Mouse (Mus musculus) myocyte (in vitro differentiated cells): ENCODE results near the gene Lamtor2.
A peak's percentile ranks its signal among the peaks of the same experiment; 100 is the strongest.

Experiments used
- E2F4 ChIP-seq: IDR thresholded peaks from one replicate; pipeline ENCODE4 v1.6.1; 2011; ENCODE audit warnings: mild to moderate bottlenecking, control low read depth, moderate library complexity; ENCODE audit not compliant: insufficient read depth
- MAX ChIP-seq: IDR thresholded peaks from one replicate; pipeline ENCODE4 v1.6.1; 2011; ENCODE audit warnings: low read depth, mild to moderate bottlenecking, control low read depth
- POLR2A ChIP-seq: IDR thresholded peaks from one replicate; pipeline ENCODE4 v1.6.1; 2011; ENCODE audit warnings: low read depth, mild to moderate bottlenecking, control low read depth, moderate library complexity; ENCODE audit not compliant: insufficient read length
- POLR2AphosphoS2 ChIP-seq: IDR thresholded peaks from one replicate; pipeline ENCODE4 v1.6.1; 2011; ENCODE audit warnings: low read depth, control low read depth; ENCODE audit not compliant: insufficient read length

DNA sequence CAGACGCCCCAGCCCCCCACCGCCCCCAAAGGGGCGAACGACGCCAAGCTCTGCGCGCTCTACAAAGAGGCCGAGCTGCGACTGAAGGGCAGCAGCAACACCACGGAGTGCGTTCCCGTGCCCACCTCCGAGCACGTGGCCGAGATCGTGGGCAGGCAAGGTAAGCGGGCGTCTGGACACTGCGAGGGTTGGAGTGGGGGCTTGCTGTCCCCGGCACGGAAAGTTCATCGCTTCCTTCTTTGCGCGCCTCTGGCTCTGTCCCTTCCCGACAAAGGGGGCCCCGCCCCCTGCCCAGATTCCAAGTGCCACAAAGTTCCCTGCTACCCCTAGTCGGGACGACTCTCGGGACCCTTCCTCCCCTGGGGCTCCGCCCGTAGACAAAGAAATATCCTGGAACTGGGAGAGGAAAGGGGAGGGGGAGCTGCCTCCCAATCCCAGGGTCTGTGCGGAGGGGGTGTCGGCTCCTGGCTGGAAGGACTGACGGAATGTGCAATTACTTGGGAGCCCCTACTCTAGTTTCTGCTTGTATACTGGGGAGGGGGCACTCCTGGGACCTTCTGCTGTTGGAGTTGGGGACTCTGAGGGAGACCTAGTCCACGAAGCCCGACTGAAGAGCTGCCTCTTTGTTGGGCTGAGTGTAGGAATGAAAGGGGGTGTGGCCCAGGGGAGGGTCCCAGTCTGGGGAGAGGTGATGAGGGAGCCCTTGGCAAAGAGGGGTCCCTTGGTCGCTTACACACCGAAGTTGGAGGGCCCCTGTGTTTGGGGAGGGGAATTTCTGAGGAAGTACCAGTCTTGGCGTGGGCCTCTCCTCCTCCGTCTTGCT lies 20.0 kb downstream of the Lamtor2 start:
- peak; percentile 52 for TF ChIP-seq POLR2A
- TF ChIP-seq MAX: no peak
- TF ChIP-seq POLR2AphosphoS2: peak; percentile 53
- TF ChIP-seq E2F4: no peak
